Mouse (Mus musculus) intestine, embryonic 15.5 days (tissue): ENCODE results near the gene Pxdn. TPM values are rescaled to one million over a fixed set of nuclear protein-coding genes. Genes with fewer than 3 reads are reported as not detected.

Experiments used
- ATAC-seq: fragments of 200-750 bp; cut with Nextera tagmentation; 2 replicates; pipeline ENCODE4 v1.8.0; 2017; ENCODE audit warnings: moderate TSS enrichment, moderate library complexity
- H3K27ac ChIP-seq: fragments of 300-500 bp; sonication (generic); 2 replicates; pipeline ENCODE4 v1.5.1; 2015; ENCODE audit warnings: mild to moderate bottlenecking, inconsistent platforms
- H3K27me3 ChIP-seq: fragments of 300-500 bp; sonication (generic); replicated peaks from 2 replicates; pipeline ENCODE4 v1.6.1; 2015; ENCODE audit warnings: inconsistent platforms
- H3K36me3 ChIP-seq: fragments of 300-500 bp; sonication (generic); 2 replicates; pipeline ENCODE4 v1.6.1; 2015; ENCODE audit warnings: inconsistent platforms
- H3K4me1 ChIP-seq: fragments of 300-500 bp; sonication (generic); replicated peaks from 2 replicates; pipeline ENCODE4 v1.6.1; 2015; ENCODE audit warnings: inconsistent platforms
- H3K4me2 ChIP-seq: fragments of 300-500 bp; sonication (generic); replicated peaks from 2 replicates; pipeline ENCODE4 v1.6.1; 2015; ENCODE audit warnings: mild to moderate bottlenecking, inconsistent platforms
- H3K4me3 ChIP-seq: fragments of 300-500 bp; sonication (generic); replicated peaks from 2 replicates; pipeline ENCODE4 v1.5.1; 2015; ENCODE audit warnings: inconsistent platforms
- H3K9ac ChIP-seq: fragments of 300-500 bp; sonication (generic); 2 replicates; pipeline ENCODE4 v1.6.1; 2015; ENCODE audit warnings: inconsistent platforms
- H3K9me3 ChIP-seq: fragments of 300-500 bp; sonication (generic); 2 replicates; pipeline ENCODE4 v1.6.1; 2016; ENCODE audit warnings: inconsistent platforms
- WGBS: fragments of 180-500 bp; shearing (Covaris S2); methylation state at CpG from one replicate; pipeline ENCODE4 v1.1.7; 2015; 5-methylcytosine and 5-hydroxymethylcytosine counted together
- polyA plus RNA-seq: library from polyadenylated mRNA; unstranded; fragments of >200 nt; fragmentation: Nextera tagmentation; extraction: Ambion mirVana; gene quantifications from 2 replicates; pipeline ENCODE4 v1.2.1, GENCODE M21; 2015

The Pxdn gene
- polyA plus RNA-seq, 1 experiment from 2014 or later, result 66.4 TPM

DNA sequence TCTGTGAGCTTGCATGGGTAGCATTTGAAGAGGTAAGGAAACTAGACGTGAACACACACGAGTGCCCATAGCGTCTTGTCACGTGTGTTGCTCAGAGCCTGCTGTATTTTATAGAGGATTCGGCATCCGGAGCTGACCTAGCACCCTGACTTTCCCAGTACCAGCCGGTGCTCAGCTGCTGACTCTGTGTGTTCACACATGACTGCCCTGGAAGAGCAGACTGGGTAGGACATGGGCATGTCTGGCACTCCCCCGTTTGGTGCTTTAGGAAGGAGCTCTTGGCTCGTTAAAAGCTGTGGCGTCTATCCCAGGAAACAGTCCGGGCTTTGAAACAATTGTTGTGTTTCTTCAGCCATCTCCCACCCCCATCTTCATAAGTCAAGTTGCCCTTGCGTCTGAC, 19.6 kb downstream of the Pxdn start:
- Histone ChIP-seq H3K4me3 (no peak overlapping the region), H3K9me3 (no peaks in the 10 kb centered on the region), H3K9ac (no peak overlapping the region), H3K36me3 (no peaks in the 10 kb centered on the region), H3K27me3 (no peaks in the 10 kb centered on the region), H3K27ac (no peak overlapping the region), H3K4me1 (peaks cover 9% of the 10 kb centered on the region), H3K4me2 (no peak overlapping the region)
- 79% methylated on average over 12 of the region's 12 CpGs for WGBS
- ATAC-seq, result no peak

DNA sequence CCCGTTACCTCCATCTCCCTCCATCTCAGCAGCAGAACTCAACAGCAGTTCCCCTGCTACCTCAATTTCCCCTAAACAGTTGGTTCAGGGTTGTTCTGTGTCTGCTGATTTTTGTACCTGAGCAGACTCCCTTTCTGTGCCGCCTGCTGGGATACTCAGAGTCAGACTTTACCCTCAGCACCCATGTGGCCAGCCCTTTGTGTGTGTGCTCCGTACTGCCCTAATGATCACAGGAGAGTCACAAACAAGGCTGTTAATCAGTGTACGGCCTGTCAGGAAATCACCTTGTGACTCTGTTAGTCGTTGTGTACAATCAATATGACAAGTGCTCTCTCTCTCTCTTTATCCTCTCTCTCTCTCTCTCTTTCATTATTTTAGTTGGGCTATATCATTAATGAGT, 21.2 kb downstream of the Pxdn start:
- no peak for ATAC-seq
- 65% methylated on average over 5 of the region's 5 CpGs for WGBS
- Histone ChIP-seq H3K27ac (no peak overlapping the region), H3K9me3 (no peaks in the 10 kb centered on the region), H3K4me1 (peaks cover 4% of the 10 kb centered on the region; the same call in 1 of the 2 replicates), H3K9ac (no peak overlapping the region), H3K4me2 (no peak overlapping the region), H3K36me3 (no peaks in the 10 kb centered on the region), H3K27me3 (no peaks in the 10 kb centered on the region), H3K4me3 (no peak overlapping the region)

DNA sequence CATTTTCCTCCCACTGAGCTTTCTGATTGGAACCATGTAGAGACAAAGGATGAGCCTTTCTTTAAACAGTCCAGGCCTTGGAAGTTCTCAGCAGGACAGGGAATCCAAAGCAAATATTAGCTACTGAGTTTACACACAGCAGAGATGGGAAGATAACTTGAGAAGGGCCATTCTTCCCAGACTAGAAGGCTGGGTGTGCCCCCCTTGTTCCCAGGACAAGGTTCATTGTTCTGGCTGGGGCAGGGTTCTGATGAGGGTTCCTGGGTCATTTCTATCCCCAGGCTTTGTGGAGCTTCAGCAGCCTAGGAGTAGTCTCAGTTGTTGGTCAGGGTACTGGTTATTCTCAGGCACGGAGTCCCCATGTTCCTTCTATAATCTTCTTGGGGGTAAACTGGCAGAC, 23.6 kb downstream of the Pxdn start:
- WGBS, result 83% methylated on average over 1 of the region's 1 CpGs
- H3K4me3 ChIP-seq, result no peak overlapping the region
- no peaks in the 10 kb centered on the region for H3K36me3 ChIP-seq
- no peak overlapping the region for H3K27ac ChIP-seq
- H3K9me3 ChIP-seq, result no peaks in the 10 kb centered on the region
- H3K4me1 ChIP-seq, result peaks cover 4% of the 10 kb centered on the region; the same call in 1 of the 2 replicates
- H3K4me2 ChIP-seq, result no peak overlapping the region
- 0 out of 2 replicates have a peak, but pooled peaks have one; percentile 28 for ATAC-seq
- no peaks in the 10 kb centered on the region for H3K27me3 ChIP-seq
- H3K9ac ChIP-seq, result no peak overlapping the region

DNA sequence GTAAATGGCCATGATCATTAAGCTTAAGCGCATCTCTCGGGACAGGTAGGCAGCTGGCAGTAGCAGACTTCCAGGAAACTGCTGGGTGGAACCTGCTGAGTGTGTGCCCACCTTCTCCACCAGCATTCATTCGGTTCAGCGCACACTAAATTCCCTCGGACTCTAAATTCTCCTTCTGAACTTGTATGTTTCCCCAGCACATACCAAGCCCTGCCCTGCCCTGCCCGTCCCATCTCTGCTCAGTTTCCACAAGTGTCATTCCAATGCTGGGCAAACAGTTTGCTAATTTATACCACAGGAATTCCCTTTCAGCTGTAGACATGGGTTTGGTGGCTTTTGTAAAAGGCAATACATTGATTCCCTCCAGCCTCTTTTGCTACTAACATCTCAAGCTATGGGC, 27.6 kb downstream of the Pxdn start:
- H3K36me3 ChIP-seq, result no peaks in the 10 kb centered on the region
- ATAC-seq, result no peak
- H3K9me3 ChIP-seq, result no peaks in the 10 kb centered on the region
- H3K4me2 ChIP-seq, result no peak overlapping the region
- H3K27ac ChIP-seq, result no peak overlapping the region
- WGBS, result 84% methylated on average over 6 of the region's 6 CpGs
- H3K9ac ChIP-seq, result no peak overlapping the region
- no peak overlapping the region for H3K4me3 ChIP-seq
- peaks cover 4% of the 10 kb centered on the region; the same call in 1 of the 2 replicates for H3K4me1 ChIP-seq
- no peaks in the 10 kb centered on the region for H3K27me3 ChIP-seq

DNA sequence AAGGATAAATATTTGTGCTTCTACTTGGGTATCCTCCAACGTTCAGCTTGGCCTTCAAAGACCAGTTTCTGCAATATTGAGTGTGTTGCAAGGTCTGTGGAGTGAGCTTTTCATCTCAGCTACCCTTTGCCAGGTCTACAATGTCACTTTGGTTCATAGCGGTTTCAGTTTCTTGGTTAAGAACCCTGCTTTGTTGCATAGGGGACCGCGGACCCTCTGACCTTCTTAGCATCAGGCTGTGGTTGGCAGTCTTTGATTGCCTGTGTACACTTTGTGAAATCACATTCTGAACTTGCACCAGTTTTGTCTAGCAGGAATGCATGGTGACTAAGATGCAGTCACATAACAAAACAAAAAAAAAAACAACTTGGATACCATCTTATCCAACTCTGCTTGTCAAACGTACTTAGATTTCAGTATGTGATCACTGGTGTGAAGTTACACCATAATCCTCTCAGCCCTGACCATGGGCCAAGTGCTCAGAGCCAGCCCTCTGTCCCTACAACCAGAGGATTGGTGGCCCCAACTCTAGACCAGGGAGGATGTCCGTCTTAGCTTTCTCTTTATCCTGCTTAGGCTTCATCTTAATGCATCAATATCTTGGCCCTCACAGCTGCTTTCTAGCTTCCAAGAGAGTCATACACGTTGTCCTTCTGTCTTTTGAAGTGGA, 34.5 kb downstream of the Pxdn start:
- Histone ChIP-seq H3K9ac (no peak overlapping the region), H3K4me1 (0 out of 2 replicates have a peak, but pooled peaks cover 2% of the 10 kb centered on the region), H3K9me3 (no peaks in the 10 kb centered on the region), H3K4me3 (no peak overlapping the region), H3K4me2 (no peak overlapping the region), H3K27ac (no peak overlapping the region), H3K36me3 (peaks cover 6% of the 10 kb centered on the region; the same call in 1 of the 2 replicates), H3K27me3 (no peaks in the 10 kb centered on the region)
- ATAC-seq, result no peak
- 77% methylated on average over 7 of the region's 7 CpGs for WGBS

DNA sequence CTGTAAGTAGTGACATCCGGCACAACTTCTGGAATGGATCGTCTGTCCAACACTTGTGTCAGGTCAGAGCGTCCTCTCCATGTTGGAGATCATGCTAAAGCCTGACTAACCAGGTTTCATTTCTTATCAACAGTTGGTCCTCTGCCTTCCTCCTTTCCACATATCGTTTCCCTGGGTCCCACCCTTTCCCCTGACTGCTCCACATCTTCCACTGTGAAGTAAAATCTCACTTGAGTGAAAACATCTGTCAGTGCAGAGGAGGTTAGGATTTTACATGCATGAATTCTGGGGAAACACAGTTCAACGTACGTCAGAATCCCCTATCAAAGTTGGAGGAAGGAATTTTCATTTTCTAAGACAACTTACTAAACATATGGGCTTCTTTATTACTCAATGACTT, 35.1 kb downstream of the Pxdn start:
- H3K4me3 ChIP-seq, result no peak overlapping the region
- no peak overlapping the region for H3K9ac ChIP-seq
- H3K4me1 ChIP-seq, result 0 out of 2 replicates have a peak, but pooled peaks cover 2% of the 10 kb centered on the region
- no peak overlapping the region for H3K4me2 ChIP-seq
- H3K9me3 ChIP-seq, result no peaks in the 10 kb centered on the region
- ATAC-seq, result no peak
- peaks cover 6% of the 10 kb centered on the region; the same call in 1 of the 2 replicates for H3K36me3 ChIP-seq
- no peaks in the 10 kb centered on the region for H3K27me3 ChIP-seq
- 47% methylated on average over 6 of the region's 6 CpGs for WGBS
- no peak overlapping the region for H3K27ac ChIP-seq

DNA sequence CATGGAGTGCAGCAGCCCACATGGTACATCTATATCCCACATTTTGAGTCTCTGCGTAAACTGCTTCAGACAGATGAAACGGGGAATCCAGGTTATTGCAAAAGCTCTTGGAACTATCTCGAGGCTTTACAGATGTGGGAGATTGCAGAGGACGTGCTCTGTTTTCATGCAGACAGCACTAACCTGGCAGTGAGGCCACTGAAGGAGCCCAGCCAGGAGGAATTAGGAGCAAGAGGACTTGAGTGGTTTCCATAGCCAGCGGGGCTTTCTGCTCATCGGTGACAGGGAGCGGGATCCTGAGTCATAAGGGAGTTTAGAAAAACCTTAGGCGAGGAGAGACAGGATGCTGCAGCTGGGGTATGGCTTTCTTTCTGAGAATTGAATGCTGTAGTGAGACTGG, 42.7 kb downstream of the Pxdn start:
- no peak for ATAC-seq
- H3K27me3 ChIP-seq, result no peaks in the 10 kb centered on the region
- H3K9me3 ChIP-seq, result no peaks in the 10 kb centered on the region
- H3K36me3 ChIP-seq, result peaks cover 14% of the 10 kb centered on the region
- H3K9ac ChIP-seq, result no peak overlapping the region
- no peak overlapping the region for H3K27ac ChIP-seq
- no peaks in the 10 kb centered on the region for H3K4me1 ChIP-seq
- 90% methylated on average over 8 of the region's 8 CpGs for WGBS
- no peak overlapping the region for H3K4me3 ChIP-seq
- no peak overlapping the region for H3K4me2 ChIP-seq

DNA sequence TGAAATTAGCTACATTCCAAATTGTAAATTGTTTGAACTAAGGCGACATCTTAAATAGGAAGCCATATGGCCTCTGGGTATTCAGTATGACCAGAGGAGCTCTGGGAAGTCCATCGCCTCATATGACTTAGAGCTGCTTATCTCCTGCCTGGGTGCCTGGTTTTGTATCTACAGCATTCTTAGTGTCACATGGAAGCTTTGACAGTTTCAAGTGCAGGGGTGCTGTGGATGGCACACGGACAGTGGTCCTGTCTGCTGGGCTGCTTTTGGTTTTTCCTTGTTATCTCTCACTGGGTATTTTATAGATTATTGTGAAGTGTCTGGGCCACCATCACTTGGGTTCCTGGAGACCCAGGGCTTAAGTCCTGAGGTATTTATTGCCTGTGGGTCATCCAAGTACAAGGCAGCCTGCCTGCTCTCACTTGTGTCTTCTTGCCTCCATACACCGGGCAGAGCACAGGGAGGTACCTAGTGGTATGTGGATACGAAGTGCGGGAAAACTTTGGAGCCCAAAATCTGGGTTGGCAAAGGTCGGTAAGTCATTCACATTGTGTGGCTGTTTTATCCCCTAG, 44.4 kb downstream of the Pxdn start:
- ATAC-seq, result no peak
- peaks cover 15% of the 10 kb centered on the region for H3K36me3 ChIP-seq
- 83% methylated on average over 7 of the region's 7 CpGs for WGBS

DNA sequence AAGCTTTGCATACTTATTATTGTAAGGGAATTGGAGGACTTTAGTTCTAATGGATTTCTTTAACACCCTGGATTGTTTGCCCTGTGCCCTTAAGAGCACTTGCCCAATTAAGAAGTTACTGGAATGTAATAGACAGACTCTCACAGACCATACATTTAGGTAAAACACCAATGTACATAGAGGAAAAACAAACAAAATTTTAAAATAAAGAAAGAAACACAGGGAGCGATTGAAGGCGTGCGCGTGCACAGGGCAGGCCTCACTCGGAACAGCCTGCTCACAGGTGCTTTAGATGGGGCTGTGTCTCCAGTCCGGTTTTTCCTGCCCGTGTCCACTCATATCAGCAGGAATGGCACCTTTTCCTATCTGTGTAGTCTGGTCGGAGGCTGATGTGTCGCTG, 45.8 kb downstream of the Pxdn start:
- Histone ChIP-seq H3K4me1 (no peaks in the 10 kb centered on the region), H3K4me2 (no peak overlapping the region), H3K9ac (no peak overlapping the region), H3K9me3 (no peaks in the 10 kb centered on the region), H3K36me3 (peaks cover 20% of the 10 kb centered on the region), H3K27me3 (no peaks in the 10 kb centered on the region), H3K27ac (no peak overlapping the region), H3K4me3 (no peak overlapping the region)
- no peak for ATAC-seq
- 97% methylated on average over 9 of the region's 9 CpGs for WGBS

More for the DNA sequence above, 44.4 kb downstream of the Pxdn start:
- no peak overlapping the region for H3K4me3 ChIP-seq
- H3K4me1 ChIP-seq, result no peaks in the 10 kb centered on the region
- no peak overlapping the region for H3K9ac ChIP-seq
- no peak overlapping the region for H3K4me2 ChIP-seq
- no peaks in the 10 kb centered on the region for H3K27me3 ChIP-seq
- H3K27ac ChIP-seq, result no peak overlapping the region
- no peaks in the 10 kb centered on the region for H3K9me3 ChIP-seq

DNA sequence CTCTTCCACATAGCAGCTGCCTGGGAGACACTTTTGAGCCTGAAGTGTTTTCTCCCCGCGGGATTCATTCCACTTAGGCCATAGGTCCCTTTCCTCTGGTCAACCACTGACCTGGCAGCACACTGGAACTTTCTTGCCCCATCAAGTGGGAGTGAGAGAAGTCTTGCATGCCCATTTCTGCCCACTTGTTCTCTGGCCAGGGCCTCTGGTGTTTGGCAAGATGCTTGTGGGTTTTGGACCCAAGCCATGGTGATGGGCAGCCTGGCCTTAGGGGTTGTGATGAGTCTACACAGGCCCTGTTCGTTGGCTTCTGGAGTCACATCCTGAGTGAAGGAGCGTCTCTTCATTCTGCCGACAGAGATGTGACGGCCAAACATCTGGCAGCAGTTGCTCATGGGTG, 47.7 kb downstream of the Pxdn start:
- Histone ChIP-seq H3K36me3 (peaks cover 20% of the 10 kb centered on the region), H3K27ac (no peak overlapping the region), H3K27me3 (no peaks in the 10 kb centered on the region), H3K9me3 (no peaks in the 10 kb centered on the region), H3K4me1 (no peaks in the 10 kb centered on the region), H3K4me2 (no peak overlapping the region), H3K9ac (no peak overlapping the region), H3K4me3 (no peak overlapping the region)
- ATAC-seq, result no peak
- 85% methylated on average over 6 of the region's 6 CpGs for WGBS

DNA sequence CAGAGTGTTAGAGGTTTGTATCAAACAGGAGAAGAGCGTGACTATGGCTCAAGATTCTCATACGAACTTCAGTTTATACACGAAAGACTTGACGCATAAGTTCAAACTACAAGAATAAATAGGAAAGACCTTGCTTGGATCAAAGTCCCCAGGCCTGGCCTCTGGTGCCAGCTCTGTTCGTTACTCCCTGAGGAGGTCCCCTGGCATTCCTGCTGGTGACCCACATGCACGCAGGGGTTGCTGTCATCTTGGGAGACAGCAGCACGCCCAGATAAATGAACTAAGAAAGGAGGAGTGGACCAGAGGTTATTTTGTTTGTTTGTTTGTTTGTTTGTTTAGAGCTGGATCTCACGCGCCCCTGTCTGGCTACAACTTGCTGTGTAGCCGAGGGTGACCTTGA, 48.8 kb downstream of the Pxdn start:
- Histone ChIP-seq H3K36me3 (peaks cover 20% of the 10 kb centered on the region), H3K4me3 (no peak overlapping the region), H3K4me2 (no peak overlapping the region), H3K9ac (no peak overlapping the region), H3K27me3 (no peaks in the 10 kb centered on the region), H3K9me3 (no peaks in the 10 kb centered on the region), H3K4me1 (no peaks in the 10 kb centered on the region), H3K27ac (no peak overlapping the region)
- no peak for ATAC-seq
- WGBS, result 86% methylated on average over 10 of the region's 10 CpGs

DNA sequence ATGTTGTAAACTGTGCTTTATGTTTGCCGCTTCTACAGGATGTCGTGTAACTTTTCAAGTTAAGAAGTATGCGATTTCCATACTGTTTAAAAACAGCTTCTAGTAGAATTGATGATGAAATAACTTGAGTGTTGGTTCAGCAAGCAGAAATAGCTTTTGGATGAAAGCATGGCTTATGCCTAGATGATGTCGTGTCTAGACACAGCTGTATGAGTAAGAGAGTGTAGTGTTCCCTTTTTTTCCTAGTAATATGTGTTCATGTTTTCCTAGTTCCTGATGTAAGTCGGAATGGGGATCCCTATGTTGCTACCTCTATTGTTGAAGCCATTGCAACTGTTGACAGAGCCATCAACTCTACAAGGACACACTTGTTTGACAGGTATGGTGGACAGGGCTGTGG, 61.5 kb downstream of the Pxdn start:
- H3K9me3 ChIP-seq, result no peaks in the 10 kb centered on the region
- H3K4me1 ChIP-seq, result no peaks in the 10 kb centered on the region
- H3K9ac ChIP-seq, result no peak overlapping the region
- ATAC-seq, result no peak
- 87% methylated on average over 5 of the region's 5 CpGs for WGBS
- no peak overlapping the region for H3K4me3 ChIP-seq
- peaks cover 48% of the 10 kb centered on the region for H3K36me3 ChIP-seq
- no peaks in the 10 kb centered on the region for H3K27me3 ChIP-seq
- no peak overlapping the region for H3K27ac ChIP-seq
- no peak overlapping the region for H3K4me2 ChIP-seq

DNA sequence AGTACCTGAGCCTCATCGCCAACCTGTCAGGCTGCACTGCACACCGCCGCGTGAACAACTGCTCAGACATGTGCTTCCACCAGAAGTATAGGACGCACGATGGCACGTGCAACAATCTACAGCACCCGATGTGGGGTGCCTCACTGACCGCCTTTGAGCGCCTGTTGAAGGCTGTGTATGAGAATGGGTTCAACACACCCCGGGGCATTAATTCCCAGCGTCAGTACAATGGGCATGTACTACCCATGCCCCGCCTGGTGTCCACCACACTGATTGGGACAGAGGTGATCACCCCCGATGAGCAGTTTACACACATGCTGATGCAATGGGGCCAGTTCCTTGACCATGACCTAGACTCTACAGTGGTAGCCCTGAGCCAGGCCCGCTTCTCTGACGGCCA, 64.5 kb downstream of the Pxdn start:
- 98% methylated on average over 16 of the region's 16 CpGs for WGBS
- Histone ChIP-seq H3K9ac (no peak overlapping the region), H3K4me3 (no peak overlapping the region), H3K9me3 (no peaks in the 10 kb centered on the region), H3K27ac (no peak overlapping the region), H3K27me3 (no peaks in the 10 kb centered on the region), H3K4me1 (no peaks in the 10 kb centered on the region), H3K36me3 (peaks cover 37% of the 10 kb centered on the region), H3K4me2 (no peak overlapping the region)
- no peak for ATAC-seq
